Comparison of ENCODE assay signal across 11 mouse cellular contexts in the genomic region with DNA sequence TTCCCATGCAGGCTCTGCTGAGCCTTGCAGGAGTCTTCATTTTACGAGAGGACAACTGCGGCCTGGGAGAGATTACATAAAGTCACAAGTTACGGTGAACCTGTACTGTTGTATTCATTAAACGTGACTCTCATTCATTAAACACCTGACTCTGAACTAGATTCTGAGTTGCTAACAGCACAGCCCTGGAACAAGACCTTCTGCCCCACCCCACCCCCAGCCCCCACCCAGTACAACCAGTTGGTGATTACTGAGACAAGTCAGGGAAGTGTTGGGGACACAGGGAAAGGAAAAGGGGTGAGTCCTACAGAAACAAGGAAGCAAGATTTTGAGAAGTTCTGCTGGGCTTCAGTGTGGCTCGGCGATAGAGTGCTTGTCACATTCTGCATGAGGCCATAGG.
"Had no signal": no experiment of that assay in that cellular context is flagged by ENCODE, and none has a peak within 500 bp of the region (broad histone marks: within the 10 kb centered on the region; RNA-seq: fewer than 3 reads in every experiment).

No protein-coding gene starts in this region.

- H3K9ac ChIP-seq: liver, embryonic 15.5 days; lung, embryonic 14.5 days; midbrain, embryonic 13.5 days had no signal

- H3K4me1 ChIP-seq: liver, embryonic 15.5 days had no signal

- DNase-seq: kidney, adult 2 months; kidney, postnatal 25 days; lung, postnatal 10 days; right cerebral cortex, postnatal 14 days; thymus, adult 2 months; thymus, postnatal 25 days had no signal

- H3K9me3 ChIP-seq: liver, embryonic 15.5 days; midbrain, embryonic 13.5 days had no signal

- H3K4me3 ChIP-seq: left cerebral cortex, adult 2 months; liver, embryonic 15.5 days; midbrain, embryonic 13.5 days had no signal

- H3K27ac ChIP-seq: left cerebral cortex, adult 2 months; liver, embryonic 15.5 days; midbrain, embryonic 13.5 days had no signal

- H3K27me3 ChIP-seq: liver, embryonic 15.5 days; midbrain, embryonic 13.5 days had no signal

- ATAC-seq: midbrain, embryonic 13.5 days had no signal

- H3K4me2 ChIP-seq: liver, embryonic 11.5 days; liver, embryonic 15.5 days; lung, embryonic 14.5 days; midbrain, embryonic 13.5 days had no signal
